Mouse (Mus musculus) heart, adult 2 months (tissue): ENCODE data around the gene Pxn.

Experiments
- CTCF ChIP-seq: fragments of 200-600 bp; IDR thresholded peaks from 2 replicates; pipeline ENCODE4 v1.8.1; 2022; ENCODE audit warnings: antibody characterized with exemption, mild to moderate bottlenecking, moderate library complexity
- EP300 ChIP-seq: fragments of 200-500 bp; IDR thresholded peaks from 2 replicates; pipeline ENCODE4 v1.6.1; 2011; ENCODE audit warnings: low read depth, low read length, control low read depth; ENCODE audit not compliant: insufficient read depth
- POLR2A ChIP-seq: fragments of 200-500 bp; IDR thresholded peaks from 2 replicates; pipeline ENCODE4 v1.6.1; 2011; ENCODE audit warnings: mild to moderate bottlenecking, low read depth, low read length, control low read depth; ENCODE audit not compliant: insufficient read depth

DNA sequence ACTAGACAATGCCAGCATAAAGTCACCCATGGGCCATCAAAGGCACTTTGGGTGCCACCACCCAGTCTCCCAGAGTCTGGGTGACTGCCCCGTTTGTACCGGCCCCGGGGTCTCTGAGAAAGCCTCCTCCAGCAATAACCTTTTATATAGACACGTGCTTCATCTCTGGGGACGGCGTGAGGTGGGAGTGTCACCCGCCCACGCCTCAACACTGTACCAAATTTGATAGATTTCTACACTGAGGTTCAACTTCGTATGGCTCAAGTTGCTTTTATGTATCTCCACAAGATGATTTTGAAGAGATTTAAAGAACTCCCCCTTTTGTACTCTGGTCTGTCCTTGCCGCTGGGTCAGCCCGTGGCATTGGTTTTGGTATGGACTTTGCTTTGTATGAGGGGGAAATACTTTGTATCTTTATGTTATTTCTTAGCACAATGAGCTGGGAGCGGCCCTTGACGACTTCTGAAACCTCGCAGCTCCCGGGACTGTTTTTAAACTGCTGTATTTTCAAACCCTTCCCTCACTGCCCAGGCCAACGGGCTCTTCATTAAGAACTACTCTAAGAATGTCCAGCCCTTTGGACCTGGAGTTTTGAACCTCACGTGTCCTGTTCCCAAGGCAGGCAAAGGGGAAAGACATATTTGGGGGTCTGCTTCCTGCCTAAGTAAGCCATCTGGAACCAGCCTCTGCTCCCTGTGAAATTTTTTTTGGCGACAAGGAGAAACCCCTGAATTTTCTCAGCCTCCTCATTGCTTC lies 48.2 kb downstream of the Pxn start:
- TF ChIP-seq EP300 (no peak), POLR2A (no peak), CTCF (no peak)
